Mouse (Mus musculus) natural killer cell, adult 2 months (primary cell): ENCODE data around the gene Ptges3l.
"Not testable (repeated sequence)": the region's sequence is repeated elsewhere in the genome, so short reads cannot be mapped to it uniquely, and the experiment has no call there.

Source experiments
- DNase-seq, 2 experiments: peaks; one replicate each; pipeline ENCODE4 v3.0.0; 2022; ENCODE audit warnings: low spot score in 2 of 2

Ptges3l gene

DNA sequence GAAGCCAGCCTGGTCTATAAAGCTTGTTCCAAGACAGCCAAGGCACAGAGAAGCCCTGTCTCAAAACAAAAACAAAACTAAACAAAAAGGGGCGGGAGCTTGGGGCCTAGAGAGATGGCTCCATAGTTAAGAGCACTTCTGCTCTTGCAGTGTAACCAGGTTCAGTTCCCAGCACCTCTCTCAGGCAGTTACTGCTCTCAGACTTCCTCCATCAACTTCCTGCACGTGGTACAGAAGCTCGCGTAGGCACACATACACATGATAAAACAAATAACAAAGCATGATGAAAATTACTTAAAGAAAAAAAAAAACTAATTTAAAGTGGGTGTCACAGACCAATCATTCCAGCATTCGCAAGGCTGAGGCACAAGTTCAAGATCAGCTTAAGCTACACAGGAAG, 5.0 kb downstream of the Ptges3l start:
- no peak for DNase-seq

GRCm38 (mm10) chr11:101419610-101420009, 5.5 kb downstream of the Ptges3l start:
- no peak for DNase-seq

DNA sequence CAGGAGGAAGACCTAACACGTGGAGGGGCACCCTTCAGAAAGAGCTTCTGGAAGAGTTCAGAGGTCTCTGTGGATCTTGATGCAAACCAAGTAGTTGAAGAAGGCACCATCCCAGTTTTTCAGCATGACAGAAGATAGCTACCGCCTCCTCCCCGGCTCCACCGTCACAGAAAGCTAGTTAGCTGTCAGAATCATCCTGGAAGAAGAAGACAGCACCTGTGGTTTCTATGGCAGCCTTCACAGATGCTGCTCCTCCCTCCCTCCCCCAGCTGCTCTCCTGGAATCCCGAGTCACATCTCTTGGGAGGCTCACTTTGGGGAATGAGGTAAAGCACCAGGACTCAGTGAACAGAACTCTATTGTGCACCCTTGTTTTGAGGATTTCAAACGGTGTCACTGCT, 6.1 kb downstream of the Ptges3l start:
- no peak for DNase-seq

- peak; percentile 69 to 78 for DNase-seq
Measured at GRCm38 (mm10) chr11:101417101-101417855, 7.9 kb downstream of the Ptges3l start, which contains the start of gene Aarsd1. TSS of gene Aarsd1 (minus strand) at chr11:101417615.

DNA sequence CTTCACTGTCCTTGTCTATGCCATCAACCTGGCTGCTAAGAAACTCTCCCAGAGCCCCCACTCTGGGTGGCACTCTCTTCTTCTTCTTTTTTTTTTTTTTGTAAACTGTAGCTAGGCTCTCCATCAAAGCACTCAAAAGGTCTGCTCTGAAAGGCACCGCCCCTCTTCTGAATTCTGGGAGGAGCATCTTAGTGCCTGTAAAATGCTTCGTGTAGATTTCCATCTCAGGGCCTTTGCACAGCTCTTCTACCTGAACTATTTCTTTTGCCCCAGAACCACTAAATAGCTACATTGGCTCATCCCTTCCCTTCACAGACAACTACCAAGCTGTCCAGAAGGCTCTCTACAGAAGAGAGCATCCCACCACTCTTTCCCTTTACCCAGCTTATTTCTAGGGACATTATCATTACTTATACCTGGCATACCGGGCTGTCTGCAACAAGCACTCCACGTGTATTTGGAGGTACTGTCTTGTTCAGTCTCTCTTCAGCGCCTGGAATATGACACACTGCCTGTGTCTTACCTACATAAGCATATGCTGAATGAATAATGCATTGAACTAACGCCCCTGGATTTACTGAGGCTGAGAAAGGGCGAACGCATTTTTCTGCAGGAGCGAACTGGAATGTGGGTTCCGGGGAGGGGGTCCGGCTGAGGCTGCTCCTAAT, 8.6 kb downstream of the Ptges3l start:
- no peak for DNase-seq

DNA sequence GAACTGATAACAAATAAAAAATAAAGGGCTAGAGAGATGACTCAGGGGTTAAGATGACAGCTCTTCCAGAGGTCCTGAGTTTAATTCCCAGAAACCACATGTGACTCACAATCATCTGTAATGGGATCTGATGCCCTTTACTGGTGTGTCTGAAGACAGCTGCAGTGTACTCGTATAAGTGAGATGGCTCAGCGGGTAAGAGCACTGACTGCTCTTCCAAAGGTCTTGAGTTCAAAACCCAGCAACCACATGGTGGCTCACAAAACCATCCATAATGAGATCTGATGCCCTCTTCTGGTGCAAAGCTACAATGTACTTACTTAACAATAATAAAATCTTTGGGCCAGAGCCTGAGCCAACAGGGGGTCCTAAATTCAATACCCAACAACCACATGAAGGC, 9.8 kb downstream of the Ptges3l start:
- no peak for DNase-seq

GRCm38 (mm10) chr11:101395110-101395509, 30.0 kb downstream of the Ptges3l start:
- peak; percentile 35 to 49 for DNase-seq

- no peak for DNase-seq
Measured at GRCm38 (mm10) chr11:101381817-101382216, 43.3 kb downstream of the Ptges3l start.

DNA sequence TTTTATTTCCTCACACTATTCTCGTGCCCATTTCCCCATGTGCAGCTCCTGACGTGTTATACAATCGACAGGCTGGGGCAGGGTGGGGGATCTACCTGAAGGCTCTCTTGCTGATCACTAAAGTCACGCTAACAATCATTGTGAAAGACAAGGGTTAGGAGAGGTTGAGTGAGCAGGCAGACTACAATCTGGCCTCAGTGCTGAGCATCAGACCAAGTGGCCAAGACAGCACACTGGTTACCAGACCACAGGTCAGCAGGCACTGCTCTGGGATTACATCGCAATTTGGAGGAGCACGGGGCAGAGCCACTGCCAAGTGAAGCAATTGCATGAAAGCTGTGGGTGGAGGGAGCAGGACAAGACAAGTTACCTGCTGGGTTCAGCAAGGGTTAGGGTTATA, 46.2 kb downstream of the Ptges3l start:
- no peak for DNase-seq

DNA sequence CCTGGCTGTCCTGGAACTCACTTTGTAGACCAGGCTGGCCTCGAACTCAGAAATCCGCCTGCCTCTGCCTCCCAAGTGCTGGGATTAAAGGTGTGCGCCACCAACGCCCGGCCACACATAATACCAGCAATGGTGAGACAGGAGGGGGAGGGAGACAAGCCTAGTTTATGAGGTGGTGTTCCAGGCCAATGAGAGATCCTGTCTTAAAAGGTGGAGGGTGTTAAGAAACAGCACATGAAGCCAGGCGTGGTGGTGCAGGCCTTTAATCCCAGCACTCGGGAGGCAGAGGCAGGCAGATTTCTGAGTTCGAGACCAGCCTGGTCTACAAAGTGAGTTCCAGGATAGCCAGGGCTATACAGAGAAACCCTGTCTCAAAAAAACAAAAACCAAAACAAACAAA, 46.9 kb downstream of the Ptges3l start:
- DNase-seq = not testable (repeated sequence)

GRCm38 (mm10) chr11:101374421-101374938, 50.7 kb downstream of the Ptges3l start:
- no peak for DNase-seq

DNA sequence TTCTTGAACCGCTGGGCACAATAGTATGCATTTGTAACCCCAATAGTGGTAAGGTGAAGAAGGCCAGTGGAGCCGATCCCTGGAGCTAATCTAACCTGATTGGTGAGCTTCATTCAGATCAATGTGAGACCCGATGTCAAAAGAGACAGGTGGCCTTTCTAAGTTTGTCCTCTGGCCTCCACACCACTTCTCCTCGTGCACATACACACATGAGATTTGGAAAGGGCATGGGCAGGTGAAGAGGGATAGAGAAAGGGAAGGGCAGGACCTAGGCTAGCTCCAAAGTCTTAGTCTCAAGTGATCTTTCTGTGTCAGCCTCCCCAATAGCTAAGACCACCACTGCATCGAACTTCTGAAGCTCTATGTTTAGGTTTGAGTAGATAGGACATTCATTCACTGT, 55.0 kb downstream of the Ptges3l start:
- DNase-seq = no peak
